Mouse (Mus musculus) midbrain, embryonic 16.5 days (tissue): ENCODE measurements at regions not wholly inside any gene's neighbourhood (a gene's known extent, or its start where the extent isn't known, plus 50 kb on each side); places are given as distances from the start of the nearest gene placed in this dataset.

Experiments
- ATAC-seq: fragments of 200-750 bp; cut with Nextera tagmentation; 2 replicates; pipeline ENCODE4 v1.8.0; 2017; ENCODE audit warnings: moderate TSS enrichment
- H3K27ac ChIP-seq: fragments of 300-500 bp; sonication (generic); 2 replicates; pipeline ENCODE4 v1.5.1; 2014; ENCODE audit warnings: mild to moderate bottlenecking, low read length, mixed read lengths
- H3K27me3 ChIP-seq: fragments of 300-500 bp; sonication (generic); 2 replicates; pipeline ENCODE4 v1.6.1; 2014; ENCODE audit warnings: low read depth, low read length, mixed read lengths; ENCODE audit not compliant: control insufficient read depth, insufficient read depth
- H3K36me3 ChIP-seq: fragments of 300-500 bp; sonication (generic); 2 replicates; pipeline ENCODE4 v1.6.1; 2014; ENCODE audit warnings: mild to moderate bottlenecking, low read length, moderate library complexity, mixed read lengths; ENCODE audit not compliant: control insufficient read depth, insufficient read depth
- H3K4me1 ChIP-seq: fragments of 300-500 bp; sonication (generic); 2 replicates; pipeline ENCODE4 v1.6.1; 2014; ENCODE audit warnings: mild to moderate bottlenecking, low read length, mixed read lengths; ENCODE audit not compliant: control insufficient read depth, insufficient read depth
- H3K4me2 ChIP-seq: fragments of 300-500 bp; sonication (generic); 2 replicates; pipeline ENCODE4 v1.6.1; 2014; ENCODE audit warnings: mild to moderate bottlenecking, low read length, mixed read lengths
- H3K4me3 ChIP-seq: fragments of 300-500 bp; sonication (generic); 2 replicates; pipeline ENCODE4 v1.5.1; 2014; ENCODE audit warnings: low read depth, mild to moderate bottlenecking, low read length, moderate library complexity, mixed read lengths
- H3K9ac ChIP-seq: fragments of 300-500 bp; sonication (generic); 2 replicates; pipeline ENCODE4 v1.6.1; 2014; ENCODE audit warnings: low read depth, low read length, mixed read lengths
- H3K9me3 ChIP-seq: fragments of 300-500 bp; sonication (generic); replicated peaks from 2 replicates; pipeline ENCODE4 v1.6.1; 2014; ENCODE audit warnings: mild to moderate bottlenecking, low read length, mixed read lengths; ENCODE audit not compliant: control insufficient read depth, poor library complexity, severe bottlenecking
- WGBS: fragments of 180-500 bp; shearing (Covaris S2); extraction: QIAGEN DNeasy Blood & Tissue Kit; methylation state at CpG from one replicate; pipeline ENCODE4 v1.1.7; 2014; 5-methylcytosine and 5-hydroxymethylcytosine counted together

- Histone ChIP-seq H3K9me3 (peaks cover 2% of the 10 kb centered on the region; the same call in 1 of the 2 replicates), H3K36me3 (no peaks in the 10 kb centered on the region), H3K4me1 (no peaks in the 10 kb centered on the region), H3K4me3 (no peak overlapping the region), H3K27me3 (no peaks in the 10 kb centered on the region), H3K4me2 (no peak overlapping the region), H3K27ac (no peak overlapping the region), H3K9ac (no peak overlapping the region)
- ATAC-seq: no peak
- 81% methylated on average over 5 of the region's 5 CpGs for WGBS
Measured at GRCm38 (mm10) chr15:74461935-74462334, 174.2 kb downstream of the Mroh4 start.

DNA sequence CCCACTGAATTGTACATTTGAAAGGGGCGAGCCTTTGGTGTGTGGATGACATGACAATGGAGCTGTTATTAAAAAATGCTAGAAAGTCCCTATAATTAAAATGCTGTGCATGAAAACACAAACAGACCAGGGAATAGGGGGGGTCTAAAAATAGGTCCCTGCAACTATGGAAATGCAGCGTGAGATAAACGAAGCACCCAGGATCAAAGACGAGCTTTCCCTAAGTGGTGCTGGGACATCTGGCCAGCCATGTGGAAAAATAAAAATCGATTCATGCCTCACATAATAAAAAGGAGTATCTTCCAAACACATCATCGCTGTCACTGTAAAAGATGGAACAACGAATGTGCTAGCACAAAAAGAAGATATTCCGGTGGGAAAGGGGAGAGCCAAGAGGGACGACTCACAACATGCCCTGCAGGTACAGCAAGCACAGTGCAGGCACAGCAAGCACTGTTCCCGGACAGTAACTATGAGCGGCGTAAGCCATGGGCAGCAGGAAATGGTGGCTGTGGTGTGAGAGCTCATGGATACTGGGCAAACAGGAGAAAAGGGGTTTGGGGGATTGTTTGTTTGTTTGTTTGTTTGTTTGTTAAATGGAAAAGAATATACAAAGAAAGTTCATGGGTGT lies 176.7 kb downstream of the Mroh4 start:
- no peak overlapping the region for H3K4me2 ChIP-seq
- H3K9ac ChIP-seq: no peak overlapping the region
- H3K9me3 ChIP-seq: 0 out of 2 replicates have a peak, but pooled peaks cover 2% of the 10 kb centered on the region
- peak overlapping the region; percentile 56; the same call in 1 of the 2 replicates for H3K27ac ChIP-seq
- H3K4me1 ChIP-seq: no peaks in the 10 kb centered on the region
- WGBS: 61% methylated on average over 12 of the region's 12 CpGs
- H3K36me3 ChIP-seq: no peaks in the 10 kb centered on the region
- no peak overlapping the region for H3K4me3 ChIP-seq
- 0 out of 2 replicates have a peak, but pooled peaks have one; percentile 54 for ATAC-seq
- H3K27me3 ChIP-seq: no peaks in the 10 kb centered on the region

- Histone ChIP-seq H3K4me2 (no peak overlapping the region), H3K9me3 (no peaks in the 10 kb centered on the region), H3K4me1 (no peaks in the 10 kb centered on the region), H3K27me3 (no peaks in the 10 kb centered on the region), H3K27ac (peak overlapping the region; percentile 56), H3K9ac (no peak overlapping the region; the same call in 1 of the 2 replicates), H3K4me3 (no peak overlapping the region), H3K36me3 (no peaks in the 10 kb centered on the region)
- WGBS: 79% methylated on average over 9 of the region's 9 CpGs
- peak; percentile 50; the same call in 1 of the 2 replicates for ATAC-seq
Measured at GRCm38 (mm10) chr15:74458940-74459339, 177.2 kb downstream of the Mroh4 start.

DNA sequence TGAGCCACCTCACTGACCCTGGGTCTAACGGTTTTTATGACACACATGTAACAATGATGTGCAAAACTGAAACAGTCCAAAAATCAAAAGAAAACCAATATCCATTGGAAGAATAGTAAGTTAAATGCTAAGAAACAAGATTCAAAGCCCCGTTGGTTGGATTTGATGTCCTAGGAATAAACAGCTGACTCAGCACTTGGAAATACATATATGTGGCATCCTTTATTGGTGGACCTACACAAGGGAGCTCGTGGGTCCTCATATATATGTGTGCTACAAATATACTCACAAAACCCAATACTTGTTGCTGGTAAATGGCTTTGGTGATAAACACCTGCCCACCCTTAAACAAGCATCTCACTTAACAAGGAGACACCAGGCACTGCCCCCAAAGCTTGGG lies 178.2 kb downstream of the Mroh4 start:
- no peak overlapping the region for H3K9ac ChIP-seq
- H3K27ac ChIP-seq: no peak overlapping the region
- 93% methylated on average over 3 of the region's 3 CpGs for WGBS
- no peak overlapping the region for H3K4me2 ChIP-seq
- no peaks in the 10 kb centered on the region for H3K36me3 ChIP-seq
- H3K27me3 ChIP-seq: no peaks in the 10 kb centered on the region
- H3K9me3 ChIP-seq: no peaks in the 10 kb centered on the region
- ATAC-seq: no peak
- no peak overlapping the region for H3K4me3 ChIP-seq
- H3K4me1 ChIP-seq: no peaks in the 10 kb centered on the region

GRCm38 (mm10) chr15:74456675-74457040 lies 179.5 kb downstream of the Mroh4 start:
- ATAC-seq: no peak
- H3K4me2 ChIP-seq: no peak overlapping the region
- no peaks in the 10 kb centered on the region for H3K9me3 ChIP-seq
- H3K27me3 ChIP-seq: no peaks in the 10 kb centered on the region
- H3K27ac ChIP-seq: no peak overlapping the region
- H3K4me3 ChIP-seq: no peak overlapping the region
- H3K9ac ChIP-seq: no peak overlapping the region
- no peaks in the 10 kb centered on the region for H3K4me1 ChIP-seq
- WGBS: 79% methylated on average over 6 of the region's 6 CpGs
- H3K36me3 ChIP-seq: no peaks in the 10 kb centered on the region

GRCm38 (mm10) chr15:74455921-74456674 lies 180.1 kb downstream of the Mroh4 start:
- WGBS: 72% methylated on average over 11 of the region's 11 CpGs
- no peak overlapping the region for H3K27ac ChIP-seq
- H3K4me1 ChIP-seq: no peaks in the 10 kb centered on the region
- no peak for ATAC-seq
- H3K9me3 ChIP-seq: no peaks in the 10 kb centered on the region
- H3K27me3 ChIP-seq: no peaks in the 10 kb centered on the region
- no peak overlapping the region for H3K4me3 ChIP-seq
- H3K9ac ChIP-seq: no peak overlapping the region
- H3K4me2 ChIP-seq: no peak overlapping the region
- H3K36me3 ChIP-seq: no peaks in the 10 kb centered on the region

DNA sequence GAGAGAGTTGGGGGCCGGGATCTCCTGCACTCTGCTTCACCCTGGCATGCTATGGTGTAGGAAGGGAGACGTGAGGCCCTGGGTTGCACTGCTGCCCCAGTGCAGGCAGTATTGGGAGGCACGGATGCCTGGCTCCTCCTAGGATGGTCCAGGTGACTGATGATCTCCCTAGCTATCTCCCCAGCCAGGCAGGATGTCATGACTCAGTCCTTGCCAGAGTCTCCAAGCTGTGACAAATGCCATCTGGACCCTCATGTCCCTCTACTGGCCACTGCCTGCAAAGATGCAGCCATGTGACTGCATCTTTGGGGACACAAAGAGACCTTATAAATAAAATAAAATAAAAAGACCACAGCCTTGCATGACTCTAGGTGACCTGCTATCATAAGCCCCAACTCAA lies 181.6 kb downstream of the Mroh4 start:
- Histone ChIP-seq H3K27ac (no peak overlapping the region), H3K9ac (no peak overlapping the region), H3K4me1 (peaks cover 5% of the 10 kb centered on the region), H3K4me2 (no peak overlapping the region), H3K36me3 (no peaks in the 10 kb centered on the region), H3K4me3 (no peak overlapping the region), H3K9me3 (no peaks in the 10 kb centered on the region), H3K27me3 (no peaks in the 10 kb centered on the region; the same call in 1 of the 2 replicates)
- WGBS: 85% methylated on average over 3 of the region's 3 CpGs
- no peak for ATAC-seq

GRCm38 (mm10) chr15:74453810-74454209 lies 182.3 kb downstream of the Mroh4 start:
- ATAC-seq: no peak
- peaks cover 8% of the 10 kb centered on the region for H3K4me1 ChIP-seq
- H3K27me3 ChIP-seq: no peaks in the 10 kb centered on the region; the same call in 1 of the 2 replicates
- H3K9me3 ChIP-seq: no peaks in the 10 kb centered on the region
- H3K9ac ChIP-seq: no peak overlapping the region
- no peak overlapping the region for H3K27ac ChIP-seq
- no peak overlapping the region for H3K4me2 ChIP-seq
- H3K36me3 ChIP-seq: no peaks in the 10 kb centered on the region
- no peak overlapping the region for H3K4me3 ChIP-seq
- 82% methylated on average over 6 of the region's 6 CpGs for WGBS

- Histone ChIP-seq H3K4me2 (no peak overlapping the region), H3K4me3 (no peak overlapping the region), H3K9me3 (no peaks in the 10 kb centered on the region), H3K4me1 (peaks cover 8% of the 10 kb centered on the region), H3K27ac (no peak overlapping the region), H3K9ac (no peak overlapping the region), H3K27me3 (no peaks in the 10 kb centered on the region; the same call in none of the 2 replicates), H3K36me3 (no peaks in the 10 kb centered on the region)
- ATAC-seq: no peak
- WGBS: 90% methylated on average over 3 of the region's 3 CpGs
Measured at GRCm38 (mm10) chr15:74452426-74452825, 183.7 kb downstream of the Mroh4 start.
